Mouse (Mus musculus): ENCODE data around the gene Tecpr2.
"Not testable (repeated sequence)": the region's sequence is repeated elsewhere in the genome, so short reads cannot be mapped to it uniquely, and the experiment has no call there.

Tecpr2 gene

GRCm38 (mm10) chr12:110889036-110890020, at the start of gene Tecpr2, which contains the start of gene Cinp:
Gene Tecpr2, plus strand, starts transcription at chr12:110889264.
Gene Cinp, minus strand, starts transcription at chr12:110889145.
- DNase-seq (ENCODE audit: low spot score): peak; percentile 98

- peak; percentile 95 for DNase-seq (ENCODE audit: low spot score)
Measured at GRCm38 (mm10) chr12:110840348-110841198, 48.5 kb upstream of the Tecpr2 start, which contains the start of gene Mok. Gene Mok, minus strand, starts transcription at chr12:110840939.

GRCm38 (mm10) chr12:110841731-110842493, 47.2 kb upstream of the Tecpr2 start:
- DNase-seq (ENCODE audit: low spot score): no peak

- peak; percentile 77 for DNase-seq (ENCODE audit: low spot score)
Measured at GRCm38 (mm10) chr12:110843194-110844048, 45.6 kb upstream of the Tecpr2 start.

- DNase-seq (ENCODE audit: low spot score): no peak
Measured at GRCm38 (mm10) chr12:110844227-110845130, 44.6 kb upstream of the Tecpr2 start.

GRCm38 (mm10) chr12:110845131-110845880, 43.8 kb upstream of the Tecpr2 start:
- DNase-seq (ENCODE audit: low spot score): peak; percentile 39

- no peak for DNase-seq (ENCODE audit: low spot score)
Measured at GRCm38 (mm10) chr12:110846191-110846765, 42.8 kb upstream of the Tecpr2 start.

GRCm38 (mm10) chr12:110850010-110850928, 38.8 kb upstream of the Tecpr2 start, which contains the start of gene Zfp839:
Gene Zfp839, plus strand, starts transcription at chr12:110850253.
- DNase-seq (ENCODE audit: low spot score): peak; percentile 55

GRCm38 (mm10) chr12:110850929-110851256, 38.2 kb upstream of the Tecpr2 start:
- DNase-seq (ENCODE audit: low spot score): no peak

GRCm38 (mm10) chr12:110851414-110851813, 37.6 kb upstream of the Tecpr2 start:
- DNase-seq (ENCODE audit: low spot score): peak; percentile 27

- no peak for DNase-seq (ENCODE audit: low spot score)
Measured at GRCm38 (mm10) chr12:110851923-110852322, 37.1 kb upstream of the Tecpr2 start.

- DNase-seq (ENCODE audit: low spot score): no peak
Measured at GRCm38 (mm10) chr12:110854786-110855737, 34.0 kb upstream of the Tecpr2 start.

GRCm38 (mm10) chr12:110857196-110857595, 31.9 kb upstream of the Tecpr2 start:
- DNase-seq (ENCODE audit: low spot score): peak; percentile 48

GRCm38 (mm10) chr12:110858681-110859080, 30.4 kb upstream of the Tecpr2 start:
- not testable (repeated sequence) for DNase-seq (ENCODE audit: low spot score)

GRCm38 (mm10) chr12:110860293-110860692, 28.8 kb upstream of the Tecpr2 start:
- DNase-seq (ENCODE audit: low spot score): no peak

GRCm38 (mm10) chr12:110861256-110861655, 27.8 kb upstream of the Tecpr2 start:
- DNase-seq (ENCODE audit: low spot score): peak; percentile 51
